Mouse (Mus musculus) bone marrow, adult 2 months (tissue): ENCODE data around the gene Nkain4.

Experiments used
- CTCF ChIP-seq: fragments of 200-500 bp; IDR thresholded peaks from 2 replicates; pipeline ENCODE4 v1.5.1; 2011; ENCODE audit warnings: low read length, control low read depth; ENCODE audit not compliant: control insufficient read depth, insufficient read depth
- POLR2A ChIP-seq: fragments of 200-500 bp; IDR thresholded peaks from 2 replicates; pipeline ENCODE4 v1.6.1; 2011; ENCODE audit warnings: low read depth, mild to moderate bottlenecking, control low read depth, low read length, borderline replicate concordance; ENCODE audit not compliant: control insufficient read depth

- no peak for TF ChIP-seq CTCF
- TF ChIP-seq POLR2A: peak; percentile 93
Measured at GRCm38 (mm10) chr2:180967010-180967763, 12.7 kb upstream of the Nkain4 start, which contains the start of gene Arfgap1.
